Mouse (Mus musculus) liver, embryonic 14.5 days (tissue): Measurements from ENCODE around the gene B4galt4. TPM values are rescaled to one million over a fixed set of nuclear protein-coding genes. Genes with fewer than 3 reads are reported as not detected.

Experiments used
- ATAC-seq: fragments of 200-750 bp; cut with Nextera tagmentation; 2 replicates; pipeline ENCODE4 v1.8.0; 2017; ENCODE audit warnings: moderate number of reproducible peaks, mild to moderate bottlenecking, moderate library complexity; ENCODE audit not compliant: insufficient read depth
- DNase-seq, 3 experiments: peaks; one replicate each; pipeline ENCODE4 v3.0.0-alpha.2; 2012 to 2013; ENCODE audit warnings: low read depth in 3 of 3, low spot score in 3 of 3
- H3K27ac ChIP-seq: fragments of 300-500 bp; sonication (generic); 2 replicates; pipeline ENCODE4 v1.5.1; 2014; ENCODE audit warnings: moderate library complexity, mild to moderate bottlenecking, control low read depth, inconsistent platforms
- H3K27me3 ChIP-seq: fragments of 300-500 bp; sonication (generic); 2 replicates; pipeline ENCODE4 v1.6.1; 2014; ENCODE audit warnings: mild to moderate bottlenecking, low read length, moderate library complexity; ENCODE audit not compliant: control insufficient read depth, insufficient read depth
- H3K36me3 ChIP-seq: fragments of 300-500 bp; sonication (generic); replicated peaks from 2 replicates; pipeline ENCODE4 v1.6.1; 2014; ENCODE audit warnings: low read depth; ENCODE audit not compliant: control insufficient read depth, insufficient read depth
- H3K4me1 ChIP-seq, 2 experiments: fragments of 200-500 bp in 1 of 2; fragments of 300-500 bp in 1 of 2; sonication (generic) in 1 of 2; replicated peaks; 2 replicates each; pipeline ENCODE4 v1.6.1; 2012 to 2014; ENCODE audit warnings: antibody characterized with exemption in 1 of 2, inconsistent platforms in 1 of 2, low read length in 1 of 2; ENCODE audit not compliant: control insufficient read depth in 2 of 2, insufficient read depth in 2 of 2
- H3K4me2 ChIP-seq: fragments of 300-500 bp; sonication (generic); 2 replicates; pipeline ENCODE4 v1.6.1; 2014; ENCODE audit warnings: low read depth, mild to moderate bottlenecking, control low read depth, moderate library complexity
- H3K4me3 ChIP-seq, 2 experiments: fragments of 200-500 bp in 1 of 2; fragments of 300-500 bp in 1 of 2; sonication (generic) in 1 of 2; 2 replicates each; pipeline ENCODE4 v1.5.1; 2012 to 2014; ENCODE audit warnings: low read depth in 2 of 2, low read length in 2 of 2, mild to moderate bottlenecking in 2 of 2, control low read depth in 1 of 2, inconsistent platforms in 1 of 2, moderate library complexity in 1 of 2; ENCODE audit not compliant: insufficient read depth in 1 of 2
- H3K9ac ChIP-seq: fragments of 300-500 bp; sonication (generic); replicated peaks from 2 replicates; pipeline ENCODE4 v1.6.1; 2014; ENCODE audit warnings: mild to moderate bottlenecking, control low read depth, moderate library complexity
- H3K9me3 ChIP-seq: fragments of 300-500 bp; sonication (generic); 2 replicates; pipeline ENCODE4 v1.6.1; 2016; ENCODE audit warnings: low read length, mixed read lengths; ENCODE audit not compliant: control insufficient read depth
- CTCF ChIP-seq: IDR thresholded peaks from 2 replicates; pipeline ENCODE4 v1.5.1; 2016; ENCODE audit warnings: antibody characterized with exemption, low read depth, control low read depth
- EP300 ChIP-seq: IDR thresholded peaks from 2 replicates; pipeline ENCODE4 v1.6.1; 2016; ENCODE audit warnings: antibody characterized with exemption, low read depth
- WGBS: fragments of 180-500 bp; shearing (Covaris S2); extraction: QIAGEN DNeasy Blood & Tissue Kit; methylation state at CpG from one replicate; pipeline ENCODE4 v1.1.7; 2014; ENCODE audit not compliant: insufficient replicate concordance; 5-methylcytosine and 5-hydroxymethylcytosine counted together
- polyA plus RNA-seq, 2 experiments: library from polyadenylated mRNA; depleted of rRNA in 1 of 2; stranded (reverse) in 1 of 2; unstranded in 1 of 2; fragments of >200 nt; fragmentation: Nextera tagmentation in 1 of 2; extraction: Ambion mirVana in 1 of 2; gene quantifications; 2 replicates each; pipeline versions ENCODE4 v1.2.1 to v1.2.3; 2012 to 2014

B4galt4 gene
- polyA plus RNA-seq, 2 experiments: 1.3 to 2.3 TPM

DNA sequence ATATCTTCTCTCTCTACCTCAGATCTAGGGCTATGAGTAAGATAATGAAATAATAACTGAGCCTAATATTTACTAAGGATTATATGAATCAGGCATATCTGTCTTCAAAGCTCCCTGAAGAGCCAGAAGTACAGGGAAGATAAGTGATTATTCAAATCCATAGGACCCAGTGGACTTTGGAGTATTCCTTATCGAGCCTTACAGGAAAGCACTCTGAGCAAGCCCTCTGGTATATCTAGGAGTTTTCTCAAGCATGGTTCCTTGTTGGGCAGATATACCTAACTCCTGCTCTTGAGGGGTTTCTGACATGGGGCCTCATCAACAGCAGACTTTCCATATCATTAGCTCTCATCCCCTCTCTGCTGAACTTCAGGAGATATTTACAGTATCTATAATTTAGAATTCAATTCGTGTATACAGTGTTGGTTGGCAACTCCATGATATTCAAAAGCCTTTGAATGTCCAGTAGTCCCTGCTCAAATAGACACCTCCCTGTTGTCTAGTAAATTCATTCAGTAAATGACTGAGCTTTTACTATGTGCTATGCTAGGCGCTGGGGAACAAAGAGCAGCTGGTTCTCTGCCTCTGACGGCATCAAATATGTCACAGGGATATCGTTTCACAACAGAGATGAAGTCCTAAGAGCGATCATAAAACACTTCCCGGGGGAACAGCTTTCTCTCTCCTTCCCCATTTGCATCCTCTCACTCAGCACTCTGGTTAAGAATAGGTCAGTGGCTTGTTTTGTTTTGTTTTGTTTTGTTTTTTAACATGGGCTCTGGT is 33.1 kb downstream of the B4galt4 start:
- 47% methylated on average over 7 of the region's 7 CpGs for WGBS
- no peak overlapping the region for H3K4me3 ChIP-seq
- peaks cover 3% of the 10 kb centered on the region; the same call in 1 of the 2 replicates for H3K27me3 ChIP-seq
- H3K9ac ChIP-seq: no peak overlapping the region
- H3K9me3 ChIP-seq: no peaks in the 10 kb centered on the region
- no peak for DNase-seq
- H3K36me3 ChIP-seq: no peaks in the 10 kb centered on the region
- H3K4me1 ChIP-seq: no peaks in the 10 kb centered on the region
- no peak for TF ChIP-seq CTCF
- no peak for TF ChIP-seq EP300
- no peak overlapping the region for H3K27ac ChIP-seq
- ATAC-seq: no peak
- no peak overlapping the region for H3K4me2 ChIP-seq

DNA sequence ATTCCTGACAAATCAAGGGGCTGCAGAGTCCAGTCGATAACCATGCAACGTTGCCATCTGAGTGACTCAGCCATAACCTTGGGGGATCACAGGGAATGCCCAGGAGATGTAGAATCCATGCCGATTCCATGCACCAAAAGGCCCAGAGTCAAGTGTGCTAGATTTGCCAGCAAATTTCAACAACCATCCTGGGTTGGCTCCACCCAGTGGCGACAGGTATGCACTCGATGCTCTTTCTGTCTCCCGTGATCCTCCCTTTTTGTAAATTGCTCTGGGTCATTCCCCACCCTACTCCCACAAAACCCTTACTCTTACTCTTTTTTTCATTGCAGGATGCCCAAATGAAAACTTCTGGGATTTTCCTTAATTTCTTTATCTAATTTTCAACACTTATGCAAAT is 34.3 kb downstream of the B4galt4 start:
- H3K27ac ChIP-seq: no peak overlapping the region
- WGBS: 51% methylated on average over 6 of the region's 6 CpGs
- ATAC-seq: no peak

DNA sequence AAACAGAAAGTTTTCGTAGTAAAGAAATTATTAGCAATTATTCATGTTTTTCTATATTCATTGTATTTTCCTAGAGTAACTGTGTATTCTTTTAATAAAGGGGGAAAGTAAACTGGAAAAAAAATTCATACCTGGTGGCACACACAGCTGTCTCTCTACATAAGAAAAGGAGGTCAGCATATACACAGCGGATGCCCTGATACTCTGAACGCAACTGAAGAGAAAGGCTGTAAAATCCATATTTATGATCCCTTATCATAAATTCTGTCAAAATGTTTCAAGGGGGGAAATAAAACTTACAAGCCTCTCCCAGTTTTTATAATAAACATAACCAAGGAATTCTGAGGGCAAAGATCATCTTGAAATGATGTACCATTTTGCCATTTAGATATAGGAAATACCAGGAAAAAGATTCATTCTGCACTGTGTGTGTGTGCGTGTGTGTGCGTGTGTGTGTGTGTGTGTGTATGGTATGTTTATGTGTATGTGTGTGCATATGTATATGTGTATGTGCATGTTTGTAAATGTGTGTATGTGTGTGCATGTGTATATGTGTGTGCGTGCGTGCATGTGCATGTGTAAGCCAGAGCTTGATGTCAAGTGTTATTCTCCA is 39.0 kb downstream of the B4galt4 start:
- Histone ChIP-seq H3K4me3 (no peak overlapping the region), H3K4me2 (no peak overlapping the region), H3K27ac (no peak overlapping the region), H3K27me3 (no peaks in the 10 kb centered on the region), H3K36me3 (no peaks in the 10 kb centered on the region), H3K4me1 (no peaks in the 10 kb centered on the region), H3K9me3 (no peaks in the 10 kb centered on the region), H3K9ac (no peak overlapping the region)
- DNase-seq: no peak
- ATAC-seq: no peak
- WGBS: 83% methylated on average over 7 of the region's 7 CpGs
- TF ChIP-seq EP300: no peak

More for the DNA sequence above, 34.3 kb downstream of the B4galt4 start:
- Histone ChIP-seq H3K4me2 (no peak overlapping the region), H3K4me1 (no peaks in the 10 kb centered on the region), H3K27me3 (peaks cover 3% of the 10 kb centered on the region; the same call in 1 of the 2 replicates), H3K36me3 (no peaks in the 10 kb centered on the region), H3K9ac (no peak overlapping the region), H3K4me3 (no peak overlapping the region), H3K9me3 (no peaks in the 10 kb centered on the region)
- TF ChIP-seq CTCF (peak; percentile 16; the same call in 1 of the 2 replicates), EP300 (no peak)
- DNase-seq: no peak

DNA sequence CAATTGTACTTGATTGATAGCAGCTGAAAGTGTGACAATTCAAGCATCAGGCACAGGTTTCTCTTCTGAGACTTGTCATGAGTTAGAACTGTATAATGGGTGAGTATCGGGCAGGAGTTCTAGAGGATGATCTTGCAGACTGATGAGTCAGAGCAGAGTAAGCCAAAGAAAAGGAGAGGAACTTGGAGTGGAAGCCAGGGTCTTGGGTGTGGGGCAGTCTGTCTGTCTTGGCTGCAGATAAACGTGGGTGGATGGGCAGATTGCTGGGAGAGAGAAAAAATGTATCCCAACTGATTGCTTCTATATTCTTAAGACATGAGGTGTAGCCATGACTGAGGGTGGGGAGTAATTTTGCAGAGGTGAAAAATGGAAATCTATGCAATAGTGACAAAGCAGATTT is 39.9 kb downstream of the B4galt4 start:
- H3K4me3 ChIP-seq: no peak overlapping the region
- no peak overlapping the region for H3K9ac ChIP-seq
- H3K27ac ChIP-seq: no peak overlapping the region
- ATAC-seq: no peak
- H3K36me3 ChIP-seq: no peaks in the 10 kb centered on the region
- no peaks in the 10 kb centered on the region for H3K4me1 ChIP-seq
- no peaks in the 10 kb centered on the region for H3K27me3 ChIP-seq
- DNase-seq: no peak
- 20% methylated on average over 2 of the region's 2 CpGs for WGBS
- H3K4me2 ChIP-seq: no peak overlapping the region
- no peaks in the 10 kb centered on the region for H3K9me3 ChIP-seq
- TF ChIP-seq CTCF (no peak), EP300 (no peak)

DNA sequence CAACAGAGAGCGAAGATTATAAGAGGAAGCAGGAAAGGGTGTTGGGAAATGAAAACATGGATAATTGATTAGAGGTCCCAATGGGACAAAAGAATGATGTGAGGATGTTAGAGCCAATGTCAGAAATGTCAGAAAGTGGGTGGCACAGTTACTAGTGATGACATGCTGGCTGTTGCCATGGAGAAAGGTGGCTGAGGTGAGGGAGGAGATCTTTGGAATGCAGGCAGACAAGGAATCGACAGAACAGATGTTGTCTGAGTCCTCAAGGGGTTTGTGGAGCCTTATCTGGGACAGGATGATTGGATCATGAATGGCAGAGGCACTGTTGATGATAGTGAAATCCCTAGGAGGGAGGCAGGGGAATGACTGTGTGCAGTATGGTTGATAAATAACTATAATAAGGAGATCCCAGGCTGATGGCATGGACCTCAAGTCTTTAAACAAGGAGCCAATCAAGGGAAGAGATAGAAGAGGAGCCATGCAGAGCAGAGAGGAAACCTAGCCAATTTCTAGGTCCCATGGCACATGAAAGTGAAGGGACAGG is 40.5 kb downstream of the B4galt4 start:
- Histone ChIP-seq H3K9ac (no peak overlapping the region), H3K27ac (no peak overlapping the region), H3K4me2 (no peak overlapping the region), H3K4me1 (no peaks in the 10 kb centered on the region), H3K36me3 (no peaks in the 10 kb centered on the region), H3K9me3 (no peaks in the 10 kb centered on the region), H3K4me3 (no peak overlapping the region), H3K27me3 (no peaks in the 10 kb centered on the region)
- WGBS: 48% methylated on average over 2 of the region's 2 CpGs
- ATAC-seq (no peak), DNase-seq (no peak)
- no peak for TF ChIP-seq EP300
- TF ChIP-seq CTCF: no peak
